Mouse (Mus musculus): ENCODE results near the gene Erv3. TPM values are rescaled to one million over a fixed set of nuclear protein-coding genes. Genes with fewer than 3 reads are reported as not detected.
A peak's percentile ranks its signal among the peaks of the same experiment; 100 is the strongest.

The Erv3 gene
- total RNA-seq, 2 experiments from 2014 or later: not detected

DNA sequence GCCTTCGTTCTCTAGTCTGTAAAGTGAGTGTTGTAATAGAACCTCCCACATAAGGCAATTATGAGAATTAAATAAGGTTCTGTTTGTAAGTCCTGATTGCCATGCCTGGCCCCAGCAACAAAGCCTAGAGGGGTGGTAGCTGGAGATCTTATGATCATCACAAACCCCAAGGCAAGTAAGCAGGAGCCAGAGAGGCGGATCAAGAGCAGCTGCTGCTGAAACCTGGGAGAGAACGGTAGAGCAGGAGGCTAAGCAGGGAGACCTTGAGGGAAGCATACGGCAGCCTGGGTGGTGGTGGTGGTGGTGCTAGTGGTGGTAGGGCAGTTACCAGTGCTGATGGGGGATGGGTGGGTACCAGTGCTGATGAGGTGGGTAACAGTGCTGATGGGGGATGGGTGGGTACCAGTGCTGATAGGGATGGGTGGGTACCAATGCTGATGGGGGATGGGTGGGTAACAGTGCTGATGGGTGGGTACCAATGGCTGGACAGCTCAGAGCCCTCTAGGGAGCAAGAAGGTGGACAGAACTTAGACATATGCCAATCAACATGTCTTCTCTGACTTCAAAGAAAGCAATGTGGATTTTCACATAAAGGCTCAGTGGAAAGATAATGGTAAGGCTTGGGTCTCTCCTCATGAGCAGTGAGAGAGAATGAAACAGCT lies 32.4 kb downstream of the Erv3 start:
- intact Hi-C loops (cut with DNase I): loop anchor here (2.0 kb wide), 1 partner anchor 114 kb away; no protein-coding TSS in a partner anchor
- no peak for DNase-seq

DNA sequence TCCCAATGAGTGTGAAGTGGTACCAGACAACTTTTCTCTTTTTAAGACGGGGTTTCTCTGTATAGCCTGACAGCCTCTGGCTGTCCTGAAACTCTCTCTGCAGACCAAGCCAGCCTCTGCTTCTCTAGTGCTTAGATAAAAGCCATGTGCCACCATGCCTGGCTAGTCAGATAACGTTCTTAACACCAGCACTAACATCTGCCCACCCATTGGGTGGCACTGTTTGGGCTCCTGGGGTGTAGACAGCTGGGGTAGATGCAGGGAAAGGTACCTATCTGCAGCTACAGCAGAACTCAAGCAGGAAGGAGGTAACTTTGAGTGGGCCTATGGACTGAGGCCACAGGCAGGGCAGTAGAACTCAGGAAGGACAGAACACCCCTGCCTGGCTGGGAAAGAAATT lies 34.0 kb downstream of the Erv3 start:
- intact Hi-C loops (cut with DNase I): no loop called here
- no peak for DNase-seq

DNA sequence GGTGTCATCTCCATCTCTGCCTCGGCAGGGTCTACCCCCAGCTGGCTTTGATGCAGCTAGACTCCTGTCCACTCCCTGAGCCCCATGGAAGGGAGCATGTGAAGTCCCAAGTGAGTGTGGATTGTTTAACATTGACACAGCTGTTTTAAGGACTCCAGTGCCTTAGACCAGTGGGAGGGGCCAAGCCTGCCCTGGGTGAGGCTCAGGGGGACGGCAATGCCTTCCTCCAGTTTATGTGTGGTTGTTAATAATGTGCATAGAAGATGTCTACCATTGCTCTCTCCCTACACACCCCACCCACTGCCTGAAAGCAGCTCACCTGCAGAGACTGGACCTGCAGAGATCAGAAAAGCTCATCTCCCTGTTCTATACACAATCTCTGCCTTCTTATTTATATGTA lies 35.6 kb downstream of the Erv3 start:
- intact Hi-C loops (cut with DNase I): no loop called here

DNA sequence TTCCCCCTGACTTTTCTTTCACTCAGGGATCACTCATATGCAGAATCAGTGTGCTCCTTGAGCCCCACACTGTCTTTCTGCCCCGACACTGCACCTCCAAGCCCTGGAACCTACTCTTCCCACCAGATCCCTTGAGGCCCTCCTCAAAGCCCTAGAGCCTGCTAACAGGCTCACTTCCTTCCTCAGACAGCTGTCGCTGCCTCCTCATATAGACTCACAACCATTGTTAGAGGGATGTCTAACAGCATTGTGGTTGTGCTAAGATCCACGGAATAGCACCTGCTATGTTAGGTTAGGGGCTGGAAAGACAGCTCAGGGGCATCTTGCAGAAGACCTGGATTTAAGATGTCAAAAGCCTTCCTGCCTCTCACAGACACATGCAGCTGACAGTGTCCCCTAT lies 37.1 kb downstream of the Erv3 start:
- intact Hi-C loops (cut with DNase I): no loop called here

More for the DNA sequence above, 35.6 kb downstream of the Erv3 start:
- DNase-seq: no peak

DNA sequence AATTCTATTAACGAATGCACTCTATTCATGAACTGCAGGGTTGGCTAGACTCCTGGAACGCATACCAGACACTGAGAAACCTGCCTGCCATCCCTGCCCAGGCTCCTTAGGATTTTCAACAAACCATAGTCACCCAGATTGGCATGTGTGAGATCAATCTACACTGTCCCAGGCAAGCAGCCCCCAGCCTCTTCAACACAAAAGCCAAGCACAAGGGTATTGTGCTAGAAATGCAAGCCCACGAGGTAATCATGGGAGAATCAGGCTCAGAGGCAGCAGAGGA lies 37.9 kb downstream of the Erv3 start:
- DNase-seq: no peak
- intact Hi-C loops (cut with DNase I): loop anchor here (2.0 kb wide), 3 partner anchors 127 to 415 kb away; no protein-coding TSS in a partner anchor

More for the DNA sequence above, 37.1 kb downstream of the Erv3 start:
- DNase-seq: no peak

DNA sequence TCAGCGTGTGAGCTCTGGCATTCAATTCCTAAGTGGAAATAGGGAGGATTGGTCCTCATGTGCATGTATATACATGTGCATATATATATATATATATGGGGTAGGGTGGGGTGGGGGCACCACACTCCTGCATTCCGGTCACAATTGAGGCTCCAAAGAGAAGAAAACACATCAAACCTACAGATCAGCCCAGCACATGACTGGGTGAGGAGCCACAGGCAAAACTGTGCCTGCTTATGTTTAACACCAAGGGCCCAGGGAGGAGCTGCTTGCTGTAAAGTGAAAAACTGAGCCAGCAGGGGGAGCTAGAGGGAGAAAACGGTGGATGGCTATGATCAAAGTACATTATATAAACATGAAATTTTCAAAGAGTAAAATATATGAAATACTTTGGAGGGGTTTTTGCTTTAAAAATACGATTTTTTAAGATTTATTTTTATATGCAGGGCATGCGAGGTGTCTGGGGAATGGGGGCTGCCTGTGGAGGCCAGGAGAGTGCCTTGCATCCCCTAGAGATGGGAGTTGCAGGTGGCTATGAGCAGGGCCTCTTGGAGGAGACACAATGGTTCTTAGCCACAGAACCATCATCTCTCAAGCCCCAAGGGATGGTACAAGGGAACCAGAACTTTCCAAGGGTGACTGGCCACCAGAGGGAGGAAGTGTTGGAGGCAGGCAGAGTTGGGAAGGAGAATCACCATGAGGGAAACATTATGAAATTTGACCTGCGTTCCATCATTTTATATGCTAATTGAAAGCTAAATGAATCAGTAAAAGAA lies 38.4 kb downstream of the Erv3 start:
- intact Hi-C loops (cut with DNase I): loop anchor here (2.0 kb wide), 3 partner anchors 128 to 416 kb away; no protein-coding TSS in a partner anchor
- peak; percentile 81 to 92 for DNase-seq

DNA sequence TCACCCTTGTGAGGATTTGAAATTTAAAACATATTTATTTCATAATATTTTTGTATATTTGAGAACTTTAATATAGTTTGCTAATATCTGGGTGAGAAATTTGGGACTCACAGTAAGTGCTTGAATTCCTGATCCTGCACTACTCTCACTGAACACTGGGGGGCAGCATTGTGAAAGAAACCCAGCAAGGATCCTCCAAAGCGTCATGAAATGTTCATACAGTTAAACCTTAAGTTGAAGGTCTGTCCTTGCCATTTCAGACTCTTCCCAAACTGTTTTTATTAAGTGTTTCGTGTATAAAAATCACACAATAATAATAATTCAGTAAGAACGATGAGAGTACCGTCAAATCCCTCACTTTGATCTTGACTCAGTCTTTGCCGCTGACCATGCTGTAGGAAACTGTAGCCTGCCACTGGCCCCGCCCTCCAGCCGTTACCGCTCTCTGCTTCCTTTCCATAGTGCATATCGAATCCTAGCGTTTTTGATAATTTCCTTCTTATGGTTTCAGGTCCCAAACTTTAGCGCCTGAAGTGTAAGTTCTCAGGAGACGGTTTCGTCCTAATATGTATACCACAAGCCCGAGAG lies 39.4 kb downstream of the Erv3 start:
- intact Hi-C loops (cut with DNase I): loop anchor here (2.0 kb wide), 3 partner anchors 129 to 417 kb away; no protein-coding TSS in a partner anchor
- DNase-seq: peak; percentile 81 to 90

DNA sequence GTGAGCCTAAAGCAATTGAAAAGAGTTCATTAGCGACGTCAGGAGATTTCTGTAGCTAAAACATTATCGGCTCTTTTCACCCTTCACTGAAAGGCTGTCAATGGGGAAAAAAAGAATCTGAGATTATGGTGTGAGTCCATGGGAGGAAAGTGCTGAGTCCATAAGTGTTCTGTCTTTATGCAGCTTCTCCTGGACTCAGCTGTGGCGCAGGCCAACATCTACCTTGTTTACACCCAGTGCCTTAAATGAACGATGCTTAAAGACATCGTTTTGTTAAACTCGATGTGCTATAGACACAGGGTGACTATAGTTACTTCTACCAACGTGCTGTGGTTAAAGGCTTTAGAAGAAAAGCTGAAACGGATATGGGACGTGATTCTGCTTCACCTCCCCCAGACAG lies 45.2 kb downstream of the Erv3 start:
- intact Hi-C loops (cut with DNase I): loop anchor here (5.0 kb wide), 1 partner anchor 42 kb away; no protein-coding TSS in a partner anchor
- no peak for DNase-seq

DNA sequence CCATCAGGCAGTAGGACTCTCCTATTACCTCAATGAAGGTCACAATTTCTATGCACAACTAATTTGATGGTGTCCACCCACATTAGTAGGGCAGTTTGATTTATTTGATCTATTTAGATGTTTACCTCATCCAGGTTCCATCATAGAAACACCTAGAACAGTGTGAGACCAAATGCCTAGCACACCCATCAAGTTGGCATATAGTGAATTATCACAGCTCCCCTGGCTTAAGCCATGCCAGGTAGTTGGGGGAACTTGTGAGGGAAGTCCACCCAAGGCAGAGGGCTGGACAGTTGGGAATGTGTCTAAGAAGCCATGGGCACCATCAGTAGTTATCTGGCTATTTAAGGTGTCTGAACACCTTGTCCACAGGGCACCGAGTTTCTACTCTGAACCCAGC lies 46.1 kb downstream of the Erv3 start:
- no peak for DNase-seq
- intact Hi-C loops (cut with DNase I): loop anchor here (5.0 kb wide), 1 partner anchor 41 kb away; no protein-coding TSS in a partner anchor

DNA sequence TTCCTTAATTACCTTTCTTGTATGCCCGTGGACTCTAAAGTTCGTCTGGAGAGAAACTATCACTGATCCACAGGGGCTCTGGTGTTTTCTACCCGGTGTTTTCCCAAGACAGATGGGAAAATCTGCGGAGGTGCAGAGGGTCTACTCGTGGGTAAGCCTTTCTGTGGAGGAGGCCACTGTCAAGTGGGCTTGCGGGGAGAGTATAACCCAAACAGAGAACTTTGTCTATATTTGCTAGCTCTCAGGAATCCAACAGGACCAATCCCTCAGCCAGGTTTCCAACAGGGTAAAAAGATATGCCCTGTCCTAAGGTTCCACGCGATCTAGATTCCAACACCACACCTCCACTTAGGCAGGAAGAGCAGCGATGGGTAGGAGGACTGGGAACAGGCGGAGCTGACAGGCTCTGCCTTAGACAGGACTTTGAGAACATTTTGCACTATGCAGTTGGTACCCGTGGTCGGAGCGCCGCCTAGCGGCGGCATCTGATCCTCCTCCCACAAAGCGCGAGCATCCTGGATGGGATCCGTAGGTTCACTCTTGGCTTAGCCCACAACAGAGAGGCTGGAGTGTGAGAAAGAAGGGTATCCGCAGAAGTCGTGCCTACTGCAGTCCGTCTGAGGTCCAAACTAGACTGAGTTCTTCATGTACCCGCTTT lies 46.9 kb downstream of the Erv3 start:
- intact Hi-C loops (cut with DNase I): loop anchor here (1.0 to 5.0 kb wide), 3 partner anchors 40 to 267 kb away; partner anchors contain the start of gene Adra1d
- peak; percentile 75 to 79 for DNase-seq

DNA sequence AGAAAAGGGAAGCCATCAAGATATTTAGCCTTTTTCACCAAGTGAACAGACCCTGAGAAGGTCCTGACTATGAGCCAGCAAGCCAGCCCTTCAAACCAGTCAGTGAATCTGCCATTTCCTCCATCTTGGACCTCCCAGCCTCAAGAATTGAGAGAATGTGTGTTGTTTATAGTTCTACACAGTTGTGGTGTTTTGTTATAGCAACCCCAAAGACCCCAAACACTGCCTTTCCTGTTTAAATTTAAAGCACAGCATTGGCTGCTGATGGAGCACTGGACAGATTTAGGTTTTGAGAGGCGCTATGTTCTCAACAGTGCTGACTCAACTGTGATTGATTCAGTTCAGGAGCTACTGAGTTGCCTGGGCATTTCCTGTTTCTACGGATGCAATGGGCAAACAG lies 47.9 kb downstream of the Erv3 start:
- no peak for DNase-seq
- intact Hi-C loops (cut with DNase I): loop anchor here (1.0 to 5.0 kb wide), 3 partner anchors 39 to 266 kb away; partner anchors contain the start of gene Adra1d

DNA sequence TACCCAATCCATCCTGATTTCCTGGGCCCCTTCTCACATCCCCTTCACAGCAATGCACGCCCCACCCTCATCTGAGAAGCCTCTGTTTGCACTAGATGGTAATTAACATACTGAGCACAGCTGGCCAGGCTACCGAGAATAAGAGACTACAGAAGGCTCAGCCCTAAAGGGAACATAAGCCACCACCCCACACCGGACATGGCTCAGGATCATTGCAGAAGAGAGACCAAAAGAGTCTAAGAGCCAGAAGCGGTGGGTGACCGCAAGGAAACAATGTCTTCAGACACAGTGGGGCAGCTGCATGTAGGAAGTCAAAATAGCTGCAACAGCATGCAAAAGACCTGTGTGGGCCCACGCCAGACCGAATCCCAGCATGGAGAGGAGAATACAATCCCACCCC lies 50.7 kb downstream of the Erv3 start:
- intact Hi-C loops (cut with DNase I): loop anchor here (10.0 kb wide), 1 partner anchor 384 kb away; no protein-coding TSS in a partner anchor
- DNase-seq: no peak

DNA sequence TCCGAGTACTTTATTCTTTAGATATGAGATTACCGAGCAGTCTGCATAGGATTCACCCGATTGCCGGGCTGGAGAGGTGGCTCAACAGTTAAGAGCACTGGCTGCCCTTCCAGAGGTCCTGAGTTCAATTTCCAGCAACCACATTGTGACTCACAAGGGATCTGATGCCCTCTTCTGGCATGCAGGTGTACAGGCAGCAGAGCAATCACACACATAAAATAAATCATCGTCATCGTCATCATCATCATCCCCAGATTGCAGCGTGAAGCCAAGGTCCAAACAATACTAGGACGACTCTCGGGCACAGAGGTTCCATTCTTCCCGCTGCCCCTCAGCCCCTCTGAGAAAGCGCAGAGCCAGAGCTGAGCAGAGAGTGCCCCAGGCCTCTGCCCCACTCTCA lies 51.9 kb downstream of the Erv3 start:
- intact Hi-C loops (cut with DNase I): loop anchor here (10.0 kb wide), 1 partner anchor 383 kb away; no protein-coding TSS in a partner anchor
- DNase-seq: no peak

DNA sequence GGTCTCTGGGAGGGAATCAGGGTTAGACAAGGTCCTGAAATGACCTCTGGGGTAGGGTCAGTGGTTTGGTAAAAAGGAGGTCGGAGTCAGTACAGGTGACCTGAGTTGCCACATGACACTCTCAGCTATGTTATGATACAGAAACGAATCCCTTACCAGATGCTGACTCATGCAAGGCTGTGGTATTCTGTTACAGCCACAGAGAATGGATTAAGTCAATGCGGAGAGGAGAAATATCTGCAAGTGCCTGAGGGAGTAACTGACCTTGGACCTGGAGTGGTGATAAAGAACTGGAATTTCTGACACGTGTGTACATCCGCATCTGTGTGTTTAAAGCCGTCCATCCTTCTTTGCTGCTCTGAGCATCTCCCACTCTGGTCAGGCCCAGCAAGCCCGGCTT lies 52.7 kb downstream of the Erv3 start:
- intact Hi-C loops (cut with DNase I): loop anchor here (10.0 kb wide), 1 partner anchor 382 kb away; no protein-coding TSS in a partner anchor
- DNase-seq: no peak

DNA sequence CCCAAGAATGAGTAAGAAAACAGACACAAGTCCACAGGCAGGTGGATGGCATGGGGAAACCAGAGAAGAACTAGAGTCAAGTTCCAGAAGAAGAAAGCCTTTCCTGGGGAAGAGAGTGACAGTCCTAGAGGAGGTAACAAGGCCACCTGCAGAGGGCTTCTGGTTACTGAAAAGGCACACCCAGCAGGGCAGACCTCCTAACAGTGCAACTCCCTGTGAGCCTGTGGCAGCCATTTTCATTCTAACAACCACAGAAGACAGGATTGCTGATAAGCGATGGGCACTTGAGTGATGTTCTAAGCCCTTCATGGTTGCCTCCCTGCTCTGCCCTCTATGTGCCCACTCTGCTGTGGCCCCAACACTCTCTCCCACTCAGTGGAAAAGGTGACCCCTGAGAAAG lies 54.2 kb downstream of the Erv3 start:
- intact Hi-C loops (cut with DNase I): loop anchor here (10.0 kb wide), 1 partner anchor 381 kb away; no protein-coding TSS in a partner anchor
- DNase-seq: no peak

DNA sequence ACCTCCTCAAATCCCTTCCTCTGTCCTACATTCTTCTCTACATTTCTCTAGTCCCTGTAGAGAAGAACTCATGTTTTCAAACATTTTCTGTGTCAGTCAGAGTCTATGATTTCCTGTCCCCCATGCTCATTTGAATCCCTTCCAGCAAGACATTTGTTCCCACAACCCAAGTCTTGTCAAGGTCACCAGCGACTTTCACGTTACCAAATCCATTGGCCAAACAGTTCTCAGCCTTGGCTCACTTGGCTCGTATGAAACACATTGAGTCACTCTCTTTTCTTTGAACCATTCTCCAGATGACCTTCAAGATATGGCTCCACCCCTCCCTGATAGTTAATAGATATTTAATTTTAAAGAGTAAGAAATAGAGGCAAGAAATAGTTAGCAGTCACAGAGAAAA lies 55.7 kb downstream of the Erv3 start:
- intact Hi-C loops (cut with DNase I): loop anchor here (10.0 kb wide), 1 partner anchor 379 kb away; no protein-coding TSS in a partner anchor

More for the DNA sequence above, 55.7 kb downstream of the Erv3 start:
- no peak for DNase-seq
